Mouse (Mus musculus): ENCODE results near the gene Paip2b.
"Not testable (repeated sequence)": the region's sequence is repeated elsewhere in the genome, so short reads cannot be mapped to it uniquely, and the experiment has no call there.

Paip2b gene

DNA sequence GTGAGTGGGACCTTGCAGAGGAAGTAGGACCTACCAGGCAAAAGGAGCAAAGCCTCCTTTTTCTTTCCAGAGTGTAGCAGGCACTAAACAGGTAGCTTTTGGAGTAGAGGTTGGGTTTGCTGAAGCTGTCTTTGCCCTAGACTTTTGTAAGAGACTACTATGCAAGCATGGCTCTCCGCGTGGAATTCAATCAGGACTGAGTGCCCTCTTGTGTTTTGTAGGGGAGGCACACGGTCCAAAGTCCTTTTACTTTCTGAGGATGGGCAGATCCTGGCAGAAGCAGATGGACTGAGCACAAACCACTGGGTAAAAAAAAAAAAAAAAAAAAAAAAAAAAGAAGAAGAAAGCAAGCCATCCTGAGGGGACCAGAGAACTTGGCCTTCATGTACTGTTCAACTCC, 34.9 kb downstream of the Paip2b start:
- DNase-seq (ENCODE audit: low spot score) = no peak

DNA sequence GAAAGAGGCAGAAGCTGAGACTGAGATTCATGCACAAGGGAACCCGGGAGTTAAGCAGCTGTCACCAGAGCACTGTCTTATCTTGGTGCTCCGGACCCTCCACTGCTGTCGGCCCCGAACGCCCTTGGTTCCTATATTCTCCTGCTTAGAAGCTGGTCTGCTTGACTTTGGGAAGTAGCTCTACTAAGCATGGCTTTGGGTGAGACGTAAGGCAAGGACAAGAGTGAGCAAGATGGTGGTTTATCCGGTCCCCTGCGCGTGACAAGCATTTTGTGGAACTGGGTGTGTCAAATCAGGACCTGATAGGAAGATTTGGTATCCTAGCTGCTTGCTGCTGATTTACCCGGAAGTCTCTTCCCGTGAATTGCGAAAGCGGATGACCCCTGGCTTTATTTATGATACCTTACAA, 36.0 kb downstream of the Paip2b start:
- DNase-seq (ENCODE audit: low spot score) = peak; percentile 53

DNA sequence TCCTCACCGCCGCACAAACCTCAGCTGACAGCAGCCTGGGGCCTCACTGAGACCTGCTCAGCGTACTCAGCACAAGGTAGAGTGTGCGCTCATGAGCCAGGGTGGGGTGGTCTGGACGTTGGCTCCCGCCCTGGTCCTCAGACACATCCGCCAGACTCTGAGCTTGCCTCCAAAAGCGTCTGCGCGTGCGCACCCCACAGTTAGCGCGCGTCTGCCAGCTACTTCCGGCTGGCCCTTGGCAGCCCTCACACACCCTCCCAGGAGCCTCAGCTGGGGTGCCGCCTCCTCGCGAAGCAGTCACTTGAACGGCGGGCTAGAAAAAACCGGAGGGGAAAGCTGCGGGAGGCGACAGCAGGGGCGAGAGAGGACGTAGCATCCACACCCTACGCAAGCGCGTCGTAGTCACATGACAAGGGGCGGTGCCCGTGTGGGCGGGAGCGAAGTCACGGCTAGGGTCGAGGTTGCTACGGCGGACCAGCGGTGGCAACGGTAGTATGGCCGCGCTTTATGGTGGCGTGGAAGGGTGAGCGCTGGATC, 36.7 kb downstream of the Paip2b start, which contains the start of gene Nagk:
Gene Nagk (plus strand): TSS at position 223 of the 537 bp plus-strand sequence.
- peak; percentile 93 for DNase-seq (ENCODE audit: low spot score)

DNA sequence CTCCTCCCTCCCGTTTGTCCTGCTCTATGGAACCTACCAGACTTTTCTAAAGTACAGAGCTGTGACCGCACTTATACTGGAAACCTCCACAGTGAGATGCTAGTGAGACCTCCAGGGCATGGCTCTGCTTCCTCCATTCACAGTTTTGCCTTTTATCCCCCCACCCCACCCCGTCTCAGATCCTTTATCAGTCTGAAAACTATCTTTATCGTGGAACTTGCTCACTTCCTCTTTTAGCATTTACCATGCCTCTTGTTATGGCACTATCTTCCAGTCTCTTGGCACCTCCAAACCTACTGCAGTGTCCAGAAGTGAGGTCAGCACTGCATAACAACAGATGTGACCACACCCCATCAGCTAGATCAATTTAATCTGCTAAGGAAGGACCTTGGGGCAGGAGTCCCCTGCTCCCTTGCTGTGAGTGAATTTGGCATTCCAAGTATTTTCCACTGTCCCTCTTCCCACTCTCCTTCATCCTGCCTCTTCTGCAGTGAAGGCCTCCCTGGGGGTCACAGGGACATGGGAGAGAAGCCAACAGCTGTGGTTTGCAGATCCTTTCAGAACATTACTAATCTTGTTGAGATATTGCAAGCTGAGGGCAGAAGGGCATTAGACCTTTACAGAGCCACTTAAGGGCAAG, 40.2 kb downstream of the Paip2b start:
- DNase-seq (ENCODE audit: low spot score) = no peak

DNA sequence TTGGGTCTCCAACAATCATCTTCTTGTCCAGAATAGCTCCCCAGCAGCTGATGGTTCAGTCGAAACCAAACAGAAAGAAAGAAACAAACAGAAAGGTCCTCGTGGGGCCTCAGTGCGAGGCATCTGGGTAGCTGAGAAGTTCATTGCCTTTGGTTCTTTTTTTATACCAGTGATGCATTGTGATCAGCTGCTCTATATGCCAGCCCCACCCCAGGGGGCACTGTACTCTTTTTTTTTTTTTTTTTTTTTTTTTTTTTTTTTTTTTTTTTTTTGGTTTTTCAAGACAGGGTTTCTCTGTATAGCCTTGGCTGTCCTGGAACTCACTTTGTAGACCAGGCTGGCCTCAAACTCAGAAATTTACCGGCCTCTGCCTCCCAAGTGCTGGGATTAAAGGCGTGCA, 41.0 kb downstream of the Paip2b start:
- not testable (repeated sequence) for DNase-seq (ENCODE audit: low spot score)

DNA sequence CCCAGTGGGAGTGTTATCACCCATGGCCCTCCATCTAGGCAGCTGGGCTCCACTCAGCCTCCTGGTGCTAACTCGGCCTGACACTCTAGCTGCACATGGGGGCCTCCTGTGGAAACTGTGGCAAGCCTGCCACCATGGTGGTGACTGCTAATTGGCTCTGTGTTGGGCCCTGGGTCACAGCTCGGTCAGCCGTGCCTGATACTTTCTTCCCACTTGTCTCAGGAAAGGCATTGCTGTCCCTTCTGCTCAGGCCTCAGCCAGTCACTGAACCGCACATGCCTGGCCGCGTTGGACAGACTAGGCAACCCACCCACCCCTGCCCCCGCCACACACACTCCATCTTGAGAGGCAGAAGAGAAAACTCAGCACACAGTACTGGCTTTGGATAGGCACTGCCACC, 43.0 kb downstream of the Paip2b start:
- no peak for DNase-seq (ENCODE audit: low spot score)

DNA sequence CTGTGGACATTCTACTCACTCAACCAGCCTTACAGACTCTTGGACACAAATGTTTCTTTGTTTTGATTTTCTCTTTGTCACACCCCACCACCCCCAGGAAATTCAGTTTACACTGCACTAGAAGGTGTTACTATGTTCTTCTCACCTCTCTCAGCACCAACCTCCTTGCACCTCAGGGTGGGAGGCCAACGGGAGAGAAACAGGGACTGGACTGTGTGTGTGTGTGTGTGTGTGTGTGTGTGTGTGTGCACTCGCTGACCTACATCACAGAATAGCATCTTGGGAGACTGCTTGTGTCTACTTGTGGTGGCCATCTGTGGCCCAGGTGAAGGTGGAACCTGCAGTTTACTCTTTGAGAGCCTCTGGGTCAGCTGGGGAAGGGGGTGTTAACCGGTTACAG, 45.1 kb downstream of the Paip2b start:
- no peak for DNase-seq (ENCODE audit: low spot score)

DNA sequence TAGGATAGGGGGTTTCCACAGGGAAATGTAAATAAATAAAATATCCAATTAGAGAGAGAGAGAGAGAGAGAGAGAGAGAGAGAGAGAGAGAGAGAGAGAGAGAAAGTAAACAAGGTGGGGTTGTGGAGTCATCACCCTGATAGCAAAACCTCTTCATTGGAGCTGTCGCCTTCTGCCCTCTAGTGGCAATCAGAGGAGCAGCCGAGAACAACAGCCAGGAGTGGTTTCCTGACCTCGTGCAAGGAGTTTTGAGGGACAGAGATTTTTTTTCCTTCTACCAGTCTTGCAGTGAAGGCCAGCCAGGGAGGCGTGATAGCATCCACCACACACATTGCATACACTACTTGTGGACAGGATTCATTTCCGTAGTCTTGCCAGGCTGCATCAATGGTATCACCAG, 52.5 kb downstream of the Paip2b start:
- DNase-seq (ENCODE audit: low spot score) = no peak

DNA sequence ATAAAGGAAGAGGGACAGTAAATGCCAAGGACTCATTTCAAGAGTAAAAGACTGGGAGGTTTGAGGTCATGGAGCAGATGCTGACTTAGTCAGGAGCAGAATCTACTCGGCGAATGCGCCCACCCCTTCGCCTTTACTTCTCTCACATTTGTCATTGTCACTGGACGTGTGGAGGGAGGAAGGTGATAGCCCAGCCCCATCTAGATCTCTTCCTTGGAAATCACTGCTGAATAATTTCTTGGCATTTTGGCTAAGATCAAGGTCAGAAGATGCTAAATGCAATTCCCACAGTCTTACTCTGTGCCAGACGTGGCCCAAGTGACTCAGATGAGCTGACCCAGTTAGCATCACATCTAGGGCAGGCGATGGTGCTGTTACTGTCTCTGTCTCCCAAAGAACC, 53.2 kb downstream of the Paip2b start:
- DNase-seq (ENCODE audit: low spot score) = no peak

DNA sequence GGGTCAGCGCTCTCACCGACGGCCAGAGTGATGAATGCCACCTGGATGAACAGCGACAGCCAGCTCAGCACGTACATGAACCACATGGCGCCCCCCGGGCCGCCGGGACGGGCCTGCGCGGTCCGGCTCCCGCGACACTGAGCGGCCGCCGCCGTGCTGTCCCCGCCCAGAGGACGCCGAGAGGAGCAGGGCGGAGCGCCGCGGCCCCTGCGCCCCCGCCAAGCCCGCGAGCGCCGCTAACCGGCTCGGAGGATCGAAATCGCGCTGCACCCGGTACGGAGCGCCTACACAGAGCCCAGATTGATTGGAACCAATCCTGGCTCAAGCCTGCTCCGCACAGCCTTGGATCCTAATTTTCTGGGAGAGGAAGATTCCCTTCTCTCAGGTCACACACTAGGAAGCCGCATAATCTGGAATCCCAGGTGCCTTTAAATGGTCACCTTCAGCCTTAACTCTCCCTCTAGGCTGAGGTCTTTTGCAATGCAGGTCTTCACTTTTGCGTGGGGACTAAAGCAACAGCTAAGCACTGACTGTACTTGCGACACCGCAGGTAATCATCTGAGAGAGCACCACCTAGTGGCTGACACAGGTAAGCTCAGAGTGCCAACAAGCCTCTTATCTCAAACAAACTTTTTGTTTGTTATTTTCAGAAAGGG, 55.8 kb downstream of the Paip2b start, which contains the start of gene Tex261:
Gene Tex261 (minus strand): TSS at position 176 of the 656 bp plus-strand sequence.
- peak; percentile 89 for DNase-seq (ENCODE audit: low spot score)

DNA sequence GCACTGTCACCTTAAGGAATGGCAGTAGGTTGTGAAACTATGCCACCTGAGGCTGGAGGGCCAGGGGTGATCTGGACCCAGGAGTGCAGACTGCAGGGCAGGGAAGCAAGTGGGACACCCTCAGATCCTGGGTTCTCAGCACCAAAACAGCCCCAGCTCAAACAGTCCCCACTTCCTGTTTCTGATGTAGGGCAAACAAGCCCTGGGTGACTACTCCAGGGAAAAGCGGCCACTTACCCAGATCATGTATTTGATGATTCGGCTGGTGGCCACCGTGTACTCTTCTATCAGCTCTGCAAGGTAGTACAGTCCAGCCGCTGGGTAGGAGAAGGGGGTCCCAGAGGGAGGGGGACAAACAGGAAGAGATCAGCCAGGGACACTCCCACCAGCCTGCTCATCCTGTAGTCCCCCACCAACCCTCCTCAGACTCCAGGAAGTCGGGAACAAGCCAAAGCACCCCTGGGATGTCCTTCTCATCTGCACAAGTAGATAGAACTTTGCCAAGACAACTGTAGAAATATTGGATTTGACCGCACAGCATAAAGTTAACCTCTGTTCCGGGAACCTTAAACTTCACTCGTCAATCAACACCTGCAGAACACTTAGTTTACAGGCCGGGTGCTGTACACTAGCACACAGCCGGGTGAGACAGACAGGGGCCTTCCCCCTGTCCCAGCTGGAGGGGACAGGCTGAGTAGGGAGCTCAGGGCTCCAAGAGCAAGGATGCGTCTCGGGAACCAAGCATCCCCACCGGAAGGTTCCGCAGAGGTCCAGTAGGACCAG, 56.6 kb downstream of the Paip2b start:
- no peak for DNase-seq (ENCODE audit: low spot score)

DNA sequence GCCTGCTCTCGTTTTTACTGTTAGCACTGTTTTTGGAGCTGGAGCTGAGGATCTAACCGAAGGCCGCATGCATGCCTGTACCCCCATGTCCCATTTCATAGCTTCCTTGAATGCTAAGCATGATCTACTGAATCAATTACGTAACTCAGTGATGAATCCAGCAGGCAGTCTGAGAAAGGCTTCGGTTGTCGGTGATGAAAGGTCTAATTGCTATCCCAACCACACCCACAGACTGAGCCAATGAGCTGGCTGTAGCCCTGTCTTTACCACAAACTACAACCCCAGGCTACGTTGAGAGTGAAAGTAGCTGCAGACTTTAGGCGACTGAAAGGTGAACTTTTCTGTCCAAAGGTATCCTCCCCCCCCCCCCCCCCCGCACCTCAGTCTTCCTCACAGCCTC, 57.4 kb downstream of the Paip2b start:
- no peak for DNase-seq (ENCODE audit: low spot score)

DNA sequence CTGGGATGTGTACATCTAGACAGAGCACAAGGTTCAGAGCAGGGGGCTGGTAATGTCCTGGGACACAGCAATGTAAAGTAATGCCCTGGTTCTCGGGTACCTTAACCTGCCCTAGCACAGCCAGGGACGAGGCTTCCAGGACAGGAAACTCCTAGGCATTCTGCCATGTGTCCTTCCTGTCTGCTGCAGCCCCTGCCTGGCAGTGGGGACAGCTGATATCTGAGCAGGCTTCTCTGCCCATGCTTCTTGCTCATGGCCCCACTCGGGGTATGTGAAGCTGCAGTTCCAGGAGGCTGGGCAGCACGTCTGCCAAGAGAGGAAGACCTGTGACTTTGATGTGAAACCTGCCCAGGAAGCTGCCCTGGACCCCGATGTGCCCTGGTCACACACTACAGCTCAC, 63.1 kb downstream of the Paip2b start:
- DNase-seq (ENCODE audit: low spot score) = no peak

DNA sequence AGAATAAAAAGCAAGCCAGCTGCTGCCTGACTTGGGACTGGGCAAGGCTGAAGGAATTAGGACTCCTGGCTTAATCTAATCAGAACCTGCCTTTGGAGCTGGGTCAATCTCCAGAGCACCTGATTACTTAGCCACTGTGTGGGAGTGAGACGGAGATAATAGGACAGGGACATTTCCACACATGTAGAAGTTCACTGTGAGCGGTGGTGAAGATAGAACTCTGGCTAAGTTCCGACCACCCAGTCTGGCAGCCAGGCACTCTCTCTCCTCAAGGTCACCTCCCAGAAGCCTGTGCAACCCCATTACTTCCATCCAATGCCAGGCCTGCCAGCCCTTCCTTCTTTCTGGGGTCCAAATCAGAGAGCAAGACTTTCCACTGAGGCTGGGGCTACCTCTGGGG, 64.6 kb downstream of the Paip2b start:
- DNase-seq (ENCODE audit: low spot score) = no peak

DNA sequence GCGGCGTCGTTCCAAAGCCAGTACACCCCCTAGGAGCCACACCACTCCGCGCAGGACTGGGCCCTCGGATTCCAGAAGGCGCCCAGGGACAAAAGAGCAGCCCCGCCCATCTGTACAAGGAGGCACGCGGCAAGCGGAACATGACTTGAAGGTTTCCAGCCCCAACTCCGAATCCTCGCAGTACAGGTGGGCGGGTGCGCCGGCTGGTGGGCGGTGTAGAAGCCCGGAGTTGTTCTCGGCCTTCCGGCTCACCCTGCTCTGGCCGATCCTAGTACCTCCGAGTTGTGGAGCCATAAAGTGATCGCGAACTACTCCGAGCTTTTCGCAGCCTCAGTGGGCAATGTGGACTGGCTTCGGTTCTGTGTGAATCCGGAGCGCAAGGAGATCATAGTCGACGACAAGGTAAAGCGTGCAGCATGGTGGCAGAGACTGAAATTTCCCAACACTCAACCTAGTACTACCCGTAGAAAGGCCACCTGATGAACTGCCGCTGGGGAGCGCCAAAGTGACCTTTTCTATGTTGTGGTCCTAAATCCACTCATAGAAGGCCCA, 68.6 kb downstream of the Paip2b start:
- DNase-seq (ENCODE audit: low spot score) = no peak

DNA sequence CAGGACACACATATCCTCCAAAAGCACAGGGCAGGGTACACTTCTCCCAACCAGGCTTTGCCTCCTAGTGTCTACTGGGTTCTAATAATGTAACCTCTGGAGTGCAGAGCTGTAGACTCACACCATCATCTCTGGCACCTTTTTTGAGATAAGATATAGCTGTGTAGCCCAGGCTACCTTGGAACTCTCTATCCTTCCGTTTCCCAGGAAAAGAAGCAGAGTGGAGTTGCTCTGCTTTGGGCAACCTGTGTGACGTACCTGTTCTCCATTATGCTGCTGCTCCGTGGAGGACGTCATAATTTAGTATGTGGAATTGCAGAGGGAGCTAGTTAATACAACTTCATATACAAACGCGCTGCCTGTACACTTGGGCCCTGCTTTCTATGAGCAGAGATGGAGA, 69.2 kb downstream of the Paip2b start, which contains the start of gene Ankrd53:
Gene Ankrd53 (plus strand): TSS at position 301 of the 400 bp plus-strand sequence.
- DNase-seq (ENCODE audit: low spot score) = no peak

DNA sequence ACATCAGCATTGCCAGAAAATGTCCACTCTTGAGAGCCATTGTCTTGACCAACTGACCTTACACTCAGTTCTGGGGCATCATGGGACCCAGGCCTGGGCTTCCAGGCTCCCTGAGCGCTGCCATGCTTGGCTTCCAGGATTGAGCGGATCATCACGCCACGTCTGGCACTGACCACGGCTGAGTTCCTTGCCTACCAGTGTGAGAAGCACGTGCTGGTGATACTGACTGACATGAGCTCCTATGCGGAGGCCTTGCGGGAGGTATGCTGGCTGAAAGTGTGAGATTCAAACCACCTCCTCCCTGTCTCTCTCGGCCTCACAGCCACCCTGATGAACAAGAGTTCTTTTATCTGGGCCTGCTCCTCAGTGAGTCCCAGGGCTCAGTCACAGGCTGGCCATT, 75.5 kb downstream of the Paip2b start:
- DNase-seq (ENCODE audit: low spot score) = no peak
